Mouse (Mus musculus): Measurements from ENCODE around the gene Rai1. TPM values are rescaled to one million over a fixed set of nuclear protein-coding genes. Genes with fewer than 3 reads are reported as not detected.

The Rai1 gene
- polyA plus RNA-seq, 3 experiments from 2014 or later, result 5.6 to 12.2 (median 12.1) TPM

DNA sequence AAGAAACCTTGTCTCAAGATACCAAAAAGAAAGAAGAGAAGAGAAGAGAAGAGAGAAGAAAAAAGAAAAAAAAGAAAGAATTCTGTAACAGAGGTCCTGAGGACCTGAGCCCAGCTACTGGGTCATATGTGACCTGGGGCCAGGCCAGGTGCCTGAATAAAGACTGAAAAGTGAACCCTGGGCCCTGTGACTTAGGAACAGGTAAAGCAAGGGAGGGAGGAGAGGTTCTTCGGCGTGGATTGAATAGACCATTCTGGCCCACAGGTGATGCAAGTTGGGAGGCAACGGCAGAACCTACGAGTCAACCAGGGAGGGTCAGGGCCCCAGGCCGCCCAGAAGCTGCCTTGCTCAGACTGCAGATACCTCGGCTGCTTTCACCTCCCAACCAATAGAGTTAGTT, 116.6 kb downstream of the Rai1 start:
- no peak for ATAC-seq

DNA sequence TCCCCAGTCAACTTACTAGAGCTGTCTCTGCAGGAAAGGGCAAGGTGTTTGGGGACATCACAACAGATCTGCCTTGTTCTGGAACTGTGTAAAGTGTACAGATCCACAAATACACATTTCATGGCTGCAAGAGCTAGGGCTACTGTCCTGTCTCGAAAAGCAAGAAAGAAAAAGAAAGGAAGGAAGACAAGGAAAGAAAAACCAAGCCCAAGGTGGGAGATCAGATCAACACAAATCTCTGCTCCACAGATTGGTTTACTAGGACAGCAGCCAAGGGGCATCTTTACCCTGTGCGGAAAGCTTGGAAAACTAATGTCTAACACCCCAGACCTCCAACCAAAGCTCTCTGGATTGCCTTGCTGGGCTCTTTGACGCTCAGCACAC, 117.3 kb downstream of the Rai1 start:
- no peak for ATAC-seq

DNA sequence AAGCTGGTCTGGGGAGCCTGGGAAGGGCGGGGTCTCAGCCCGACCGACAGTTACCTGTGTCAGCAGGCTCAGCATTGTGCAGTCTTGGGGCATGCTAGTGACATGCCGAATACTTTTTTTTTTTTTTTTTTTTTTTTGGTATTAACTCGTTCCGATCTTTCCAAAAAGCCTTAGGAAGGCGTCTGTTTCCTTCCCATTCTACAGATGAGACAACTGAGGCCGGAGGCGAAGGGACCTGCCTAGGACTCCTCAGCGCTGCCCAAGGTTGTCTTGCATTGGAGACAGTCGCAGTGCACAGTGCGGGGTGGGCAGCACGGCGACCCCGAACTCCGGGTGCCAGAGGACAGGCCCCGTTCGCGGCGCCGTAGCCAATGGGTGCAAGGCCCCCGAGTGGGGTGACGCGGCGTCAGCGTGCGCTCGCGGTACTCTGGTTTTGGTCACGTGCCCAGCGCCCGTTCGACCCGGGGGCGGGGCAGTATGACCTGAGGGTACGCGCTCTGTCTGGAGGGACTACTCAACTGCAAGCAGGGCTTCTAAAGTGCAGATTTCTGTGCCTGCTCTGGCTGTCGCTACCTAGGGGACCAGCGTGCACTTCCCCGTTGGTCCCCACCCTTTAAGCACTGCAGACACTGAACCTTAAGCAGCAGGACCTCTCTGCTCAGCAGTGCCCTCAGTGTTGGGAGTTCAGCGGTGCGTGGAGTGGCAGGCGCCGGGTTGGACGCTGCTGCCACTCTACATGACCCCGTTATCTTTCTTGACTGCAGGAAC, 117.8 kb downstream of the Rai1 start, which contains the start of gene Srebf1:
Gene Srebf1 (minus strand): TSS at position 113 of the 768 bp plus-strand sequence.
- ATAC-seq, result peak; percentile 75

DNA sequence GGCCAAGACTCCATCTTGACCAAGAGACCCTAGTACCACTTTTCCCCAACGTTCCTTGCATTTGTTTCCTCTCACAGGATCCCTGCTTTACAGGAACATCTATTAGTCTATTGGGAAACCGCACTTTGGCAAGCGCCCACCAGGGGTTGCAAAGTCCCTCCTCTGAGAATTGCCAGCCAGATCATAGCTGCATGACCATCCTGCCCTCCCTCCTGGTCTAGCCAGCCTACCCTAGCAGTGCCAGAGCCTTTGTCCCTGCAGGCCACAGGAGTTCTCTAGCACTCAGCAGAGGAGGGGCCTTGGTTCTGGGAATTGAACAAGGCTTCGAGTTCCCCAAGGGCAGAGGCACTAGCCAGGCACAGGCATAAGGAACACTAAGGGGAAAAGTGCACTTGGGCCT, 119.9 kb downstream of the Rai1 start:
- no peak for ATAC-seq

DNA sequence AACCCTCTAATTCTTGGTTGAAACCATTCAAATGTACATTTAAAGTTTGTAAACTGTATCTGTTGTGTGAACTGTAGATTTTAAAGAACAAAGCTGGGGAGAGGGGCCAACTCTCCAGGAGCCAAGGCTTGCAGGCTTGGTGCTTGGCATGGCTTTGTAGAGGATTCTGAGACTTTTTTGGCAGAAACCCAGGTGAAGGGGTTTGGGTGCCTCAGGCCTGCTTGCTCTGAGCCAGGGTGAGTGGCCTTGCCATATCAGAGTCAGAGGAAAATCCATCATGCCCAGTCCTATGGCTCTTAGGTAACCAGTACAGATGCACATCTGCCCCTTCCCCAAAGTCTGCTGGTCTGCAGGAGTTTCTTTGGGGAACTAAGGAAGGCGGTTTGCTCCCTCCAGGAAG, 121.1 kb downstream of the Rai1 start:
- ATAC-seq, result no peak

DNA sequence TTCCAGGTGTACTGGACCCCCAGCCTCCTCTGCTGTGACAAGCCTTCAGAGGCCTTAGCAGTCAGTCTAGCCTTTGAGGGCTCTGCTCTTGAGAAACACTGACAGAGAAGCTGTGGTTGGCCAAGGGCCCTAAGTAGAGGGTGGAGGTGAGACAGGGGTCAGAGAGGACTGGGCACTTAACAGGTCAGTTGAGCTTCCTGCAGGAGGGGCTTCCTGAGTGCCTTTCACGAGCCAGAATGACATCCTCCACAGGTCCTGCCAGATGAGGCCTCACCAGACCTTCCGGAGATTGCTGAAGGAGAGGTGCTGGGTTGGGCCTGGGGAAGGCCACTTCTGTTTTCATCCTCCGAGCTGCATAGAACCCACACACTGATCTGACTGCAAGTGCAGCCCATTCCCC, 123.7 kb downstream of the Rai1 start:
- no peak for ATAC-seq

DNA sequence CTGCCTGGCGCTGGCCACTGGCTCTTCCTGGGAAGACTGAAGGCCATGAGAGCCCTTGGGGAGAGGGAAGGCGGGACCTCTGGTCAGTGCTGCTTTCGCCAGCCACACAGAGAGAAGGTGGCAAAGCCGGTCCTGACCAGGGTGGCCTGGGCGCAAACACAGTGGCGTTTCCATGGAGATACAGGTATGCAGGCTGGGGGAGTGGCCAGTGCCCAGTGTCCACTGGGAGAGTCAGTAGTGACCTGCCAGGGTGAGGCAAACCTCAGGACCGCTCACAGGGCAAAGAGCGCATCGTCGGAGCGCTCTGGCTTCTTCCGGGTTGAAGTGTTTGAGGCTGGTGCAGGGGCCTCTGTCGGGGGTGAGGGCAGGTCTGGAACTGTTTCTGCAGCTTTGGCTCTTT, 125.0 kb downstream of the Rai1 start:
- no peak for ATAC-seq

DNA sequence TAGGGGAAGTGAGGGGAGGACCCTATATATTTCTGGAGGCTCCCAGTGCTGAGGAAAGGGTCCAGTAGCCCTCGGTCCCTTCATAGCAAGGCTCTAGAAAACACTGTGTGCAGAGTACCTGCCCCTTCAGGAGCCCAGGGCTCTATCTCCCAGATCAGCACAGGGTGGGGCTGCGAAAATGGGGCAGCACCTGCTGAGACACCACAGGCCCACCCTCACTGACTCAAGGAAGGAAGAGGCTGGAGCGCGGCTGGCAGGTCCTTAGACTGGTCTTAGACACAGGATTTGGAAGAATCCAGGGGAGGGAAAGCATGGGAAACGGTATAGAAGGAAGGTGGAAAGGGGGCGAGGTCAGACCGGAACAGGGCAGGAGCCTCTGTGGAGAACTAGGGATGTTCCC, 125.7 kb downstream of the Rai1 start:
- no peak for ATAC-seq

DNA sequence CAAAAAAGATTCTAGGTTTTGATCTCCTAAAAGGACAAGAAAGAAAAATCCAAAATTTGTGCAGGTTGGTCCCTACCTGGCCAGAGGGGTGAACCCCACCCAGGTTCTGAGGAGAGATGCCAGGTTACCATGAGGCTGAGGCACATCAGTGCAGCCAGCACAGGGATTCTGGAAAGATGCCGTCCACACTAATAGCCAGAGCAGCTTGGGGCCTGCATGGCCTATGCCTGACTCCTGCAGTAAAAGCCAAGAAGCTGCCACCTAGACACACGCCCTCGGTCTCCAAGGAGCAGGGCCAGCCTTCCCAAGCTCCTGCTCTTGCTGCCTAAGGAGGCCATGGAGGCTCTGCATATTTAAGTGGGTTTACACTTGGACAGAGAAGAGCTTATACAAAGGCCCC, 126.5 kb downstream of the Rai1 start:
- ATAC-seq, result no peak

DNA sequence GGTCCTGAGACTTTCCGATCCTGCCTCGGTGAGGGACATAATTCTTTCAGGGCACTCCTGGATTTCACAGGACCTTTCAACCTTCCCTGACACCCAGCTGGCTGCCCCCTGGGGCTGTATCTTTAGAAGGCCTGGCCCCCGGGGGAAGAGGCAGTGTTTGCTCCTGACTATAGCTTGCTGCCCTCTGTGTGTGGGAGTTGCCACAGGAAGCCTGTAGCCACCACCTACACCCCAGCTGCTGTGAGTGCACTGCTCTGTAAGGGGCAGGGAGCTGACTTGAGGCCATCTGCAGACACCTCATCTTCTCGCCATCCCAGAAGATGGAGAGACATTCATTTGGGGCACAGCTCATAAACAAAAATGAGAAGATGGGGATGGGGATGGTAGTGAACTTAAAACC, 127.1 kb downstream of the Rai1 start:
- no peak for ATAC-seq

DNA sequence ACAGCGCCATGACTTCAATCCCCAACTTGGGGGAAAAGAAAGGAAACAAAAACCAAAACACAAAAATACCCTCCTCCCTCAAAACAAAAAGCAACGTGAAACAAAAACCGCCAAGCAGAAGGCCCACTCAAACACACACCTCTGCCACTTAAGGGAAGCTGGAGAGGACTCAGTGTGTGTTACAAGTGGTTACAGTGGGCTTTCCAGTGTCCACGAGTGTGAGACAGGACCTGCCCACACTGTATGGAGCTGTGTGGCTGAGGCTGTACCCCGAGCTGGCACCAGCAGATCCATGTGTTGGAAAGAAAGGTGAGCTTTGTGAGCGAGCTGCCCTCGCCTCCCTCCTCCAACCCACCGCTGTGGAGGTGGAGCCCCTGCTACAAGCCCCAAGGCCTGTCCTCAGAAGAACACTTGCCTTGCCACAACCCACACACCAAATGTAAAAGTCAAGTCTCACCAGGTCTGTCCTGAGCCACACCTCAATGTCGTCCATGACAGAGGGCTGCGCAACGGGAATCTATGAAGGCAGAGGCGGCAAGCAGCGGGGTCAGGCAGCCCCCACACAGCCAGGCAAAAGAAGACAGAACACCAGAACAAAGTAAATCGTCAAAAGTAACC, 127.7 kb downstream of the Rai1 start:
- peak; percentile 43 for ATAC-seq

DNA sequence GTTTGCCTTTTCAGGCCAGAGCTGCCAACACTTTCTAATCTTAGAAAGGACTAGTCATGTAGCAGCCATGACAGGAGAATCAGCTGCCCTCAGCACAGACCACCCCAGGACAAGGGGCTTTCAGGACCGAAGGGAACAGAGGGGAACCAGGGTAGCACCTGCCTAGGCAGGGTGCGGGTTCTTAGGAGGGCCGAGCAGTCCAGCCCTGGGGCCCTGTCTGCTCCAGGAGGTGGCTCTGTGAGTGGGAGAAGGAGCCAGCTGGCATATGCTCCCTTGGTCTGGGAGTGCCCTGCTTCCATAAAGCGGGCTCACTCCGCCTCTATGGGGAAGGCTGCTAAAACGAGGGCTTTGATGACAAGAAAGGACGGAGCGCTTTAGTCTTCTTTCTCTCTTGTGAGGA, 128.4 kb downstream of the Rai1 start:
- no peak for ATAC-seq

DNA sequence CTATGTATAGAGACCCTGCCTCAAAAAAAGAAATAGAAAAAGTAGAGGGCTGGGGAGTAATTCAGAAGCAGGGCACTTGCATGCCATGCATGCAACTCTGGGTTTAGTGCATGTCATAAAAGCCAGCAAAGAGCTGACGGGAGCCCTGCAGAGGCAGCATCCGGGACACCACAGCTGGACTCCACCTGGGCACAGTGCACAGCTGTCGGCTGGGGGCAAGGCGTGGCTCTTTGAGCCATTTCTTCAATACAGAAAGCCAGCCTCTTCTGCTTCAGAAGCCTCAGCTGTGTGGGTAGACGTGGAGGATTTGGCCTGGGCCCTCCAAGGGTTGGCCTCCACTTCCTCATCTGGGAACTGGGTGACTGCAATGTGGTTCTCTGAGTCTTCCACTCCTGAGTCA, 130.5 kb downstream of the Rai1 start:
- no peak for ATAC-seq

DNA sequence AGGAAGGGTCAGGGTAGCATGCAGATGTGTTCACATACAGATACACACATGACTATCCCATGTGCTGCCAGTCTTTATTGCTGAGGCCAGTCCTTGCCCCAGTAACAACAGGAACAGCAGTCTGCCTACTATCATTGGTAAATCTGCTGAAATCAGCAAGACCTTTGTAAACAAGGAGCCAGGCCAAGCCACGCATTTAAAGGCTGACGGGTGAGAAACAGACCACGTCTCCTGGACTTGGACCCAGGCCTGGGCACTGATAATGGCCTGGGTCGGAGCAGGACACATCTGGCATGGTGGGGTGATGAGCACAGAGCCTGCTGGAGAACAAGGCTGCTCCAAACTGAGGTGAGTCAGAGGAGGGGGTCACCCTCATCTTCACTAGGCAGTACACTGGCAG, 135.7 kb downstream of the Rai1 start:
- ATAC-seq, result no peak

DNA sequence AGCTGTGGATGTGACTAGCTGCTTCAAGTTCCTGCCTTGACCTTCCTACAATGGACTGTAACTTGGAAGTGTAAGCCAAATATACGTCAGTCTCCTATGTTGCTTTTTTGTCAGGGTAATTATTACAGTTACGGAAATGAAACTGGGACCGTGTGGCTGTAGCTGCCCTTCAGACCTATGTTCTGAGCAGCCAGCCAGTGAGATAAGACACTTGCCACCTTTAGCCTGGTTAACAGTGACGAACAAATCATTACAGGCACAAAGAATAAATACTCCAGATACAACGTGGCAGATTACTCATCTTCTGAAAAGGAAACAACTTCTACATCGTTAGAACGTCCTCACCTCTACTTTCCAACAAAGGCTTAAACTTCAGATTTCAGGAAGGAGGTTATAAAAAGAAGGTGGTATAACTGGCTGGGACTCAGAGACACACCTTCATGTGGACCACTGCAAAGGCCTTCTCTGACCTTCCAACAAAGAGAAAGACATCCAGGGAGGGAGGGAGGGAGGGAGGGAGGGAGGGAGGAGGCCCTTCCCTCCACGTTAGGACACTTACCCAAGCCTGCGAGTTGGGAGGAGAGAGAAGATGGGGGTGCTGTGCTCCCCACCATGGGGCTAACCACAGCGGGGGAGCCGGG, 139.8 kb downstream of the Rai1 start:
- no peak for ATAC-seq

DNA sequence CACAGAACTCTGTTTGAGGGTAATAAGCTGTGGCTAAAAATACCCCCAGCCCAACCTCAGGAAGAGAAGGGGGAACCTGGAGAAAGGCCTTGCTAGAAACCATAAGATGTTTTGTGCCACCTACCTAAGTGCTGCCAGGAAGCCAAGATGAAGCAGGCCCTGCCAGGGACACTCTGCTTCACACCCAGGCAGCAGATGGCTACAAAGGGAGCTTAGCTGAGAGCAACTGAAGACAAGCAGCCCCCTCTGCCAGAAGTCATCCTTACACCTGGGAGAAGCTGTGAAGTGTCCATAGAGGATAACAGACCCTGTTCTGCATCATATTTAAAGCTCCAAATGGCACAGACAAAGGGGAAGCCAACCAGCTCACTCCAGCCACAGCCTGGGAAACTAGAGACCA, 141.3 kb downstream of the Rai1 start:
- no peak for ATAC-seq

DNA sequence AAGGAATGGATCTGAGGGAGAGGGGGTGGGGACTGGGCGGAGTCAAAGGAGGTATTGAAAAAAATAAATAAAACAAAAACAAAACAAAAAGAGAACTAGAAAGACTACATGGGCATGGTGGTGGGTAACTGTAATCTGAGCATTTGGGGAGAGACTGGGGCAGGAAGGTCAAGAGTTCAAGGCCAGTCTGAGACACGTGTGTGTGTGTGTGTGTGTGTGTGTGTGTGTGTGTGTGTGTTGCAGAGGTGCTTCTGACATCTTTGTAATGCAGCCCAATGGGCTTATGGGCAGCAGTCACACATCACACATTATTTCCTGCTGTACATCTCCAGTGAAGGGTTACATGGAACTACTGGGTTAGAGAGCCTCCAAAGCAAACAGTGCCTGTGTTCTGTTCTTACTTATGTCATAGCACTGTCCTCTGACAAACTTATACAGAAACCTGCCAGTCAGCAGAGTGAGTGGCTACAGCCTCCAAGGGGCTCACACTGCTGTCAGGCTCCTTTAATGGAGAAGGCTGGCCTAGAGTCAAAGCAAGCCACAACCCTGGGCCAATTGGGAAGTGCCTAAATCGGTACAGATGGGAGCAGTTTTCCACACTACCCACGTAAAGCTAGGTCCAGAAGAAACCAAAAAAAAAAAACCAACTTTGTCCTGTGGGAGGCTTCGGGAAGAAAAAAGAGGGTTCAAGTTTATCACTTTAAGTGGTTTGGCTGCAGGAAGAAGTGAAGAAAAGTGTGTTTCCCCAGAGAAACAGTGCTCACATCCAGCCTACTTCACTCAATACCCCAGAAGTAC, 143.1 kb downstream of the Rai1 start:
- no peak for ATAC-seq

Other genes with a start within 250 kb of the Rai1 start
- gene Med9, start 156.8 kb upstream of the Rai1 start, polyA plus RNA-seq (2017; shearing (Covaris generic)), result 1 to 10 TPM; 4.0 to 8.1 (median 6.0) TPM
- under 1 TPM in 1 of 3 experiments, not detected in 2; 0.88 TPM for gene Rasd1, start 140.1 kb upstream of the Rai1 start, polyA plus RNA-seq (2017; shearing (Covaris generic))
- 1 to 10 TPM in 2 of 3 experiments, under 1 TPM in 1; 0.74 to 2.5 (median 1.9) TPM for gene Pemt, start 58.5 kb upstream of the Rai1 start, polyA plus RNA-seq (2017; shearing (Covaris generic))
- gene Srebf1, start 117.6 kb downstream of the Rai1 start, polyA plus RNA-seq (2017; shearing (Covaris generic)), result 10 to 100 TPM; 21.7 to 26.7 (median 24.3) TPM
- gene Tom1l2, start 247.9 kb downstream of the Rai1 start, polyA plus RNA-seq (2017; shearing (Covaris generic)), result 10 to 100 TPM in 2 of 3 experiments, 1 to 10 TPM in 1; 8.9 to 34.5 (median 24.4) TPM
- gene Drc3, start 248.3 kb downstream of the Rai1 start, polyA plus RNA-seq (2017; shearing (Covaris generic)), result under 1 TPM; 0.25 to 0.87 (median 0.42) TPM

Measured in inflammation-experienced regulatory T-cells, adult 6 months (primary cell).